Mouse (Mus musculus) ES-E14 (cell line): ENCODE measurements at regions not wholly inside any gene's neighbourhood (a gene's known extent, or its start where the extent isn't known, plus 50 kb on each side); places are given as distances from the start of the nearest gene placed in this dataset.

Experiments
- CHD2 ChIP-seq: IDR thresholded peaks from 2 replicates; pipeline ENCODE4 v1.6.1; 2014; ENCODE audit warnings: mild to moderate bottlenecking, low read depth, low read length, inconsistent platforms
- HCFC1 ChIP-seq: IDR thresholded peaks from 2 replicates; pipeline ENCODE4 v1.6.1; 2012; ENCODE audit warnings: low read length, inconsistent platforms, borderline replicate concordance; ENCODE audit not compliant: insufficient read depth
- ZNF384 ChIP-seq: IDR thresholded peaks from 2 replicates; pipeline ENCODE4 v1.6.1; 2012; ENCODE audit warnings: low read depth, low read length, inconsistent platforms

DNA sequence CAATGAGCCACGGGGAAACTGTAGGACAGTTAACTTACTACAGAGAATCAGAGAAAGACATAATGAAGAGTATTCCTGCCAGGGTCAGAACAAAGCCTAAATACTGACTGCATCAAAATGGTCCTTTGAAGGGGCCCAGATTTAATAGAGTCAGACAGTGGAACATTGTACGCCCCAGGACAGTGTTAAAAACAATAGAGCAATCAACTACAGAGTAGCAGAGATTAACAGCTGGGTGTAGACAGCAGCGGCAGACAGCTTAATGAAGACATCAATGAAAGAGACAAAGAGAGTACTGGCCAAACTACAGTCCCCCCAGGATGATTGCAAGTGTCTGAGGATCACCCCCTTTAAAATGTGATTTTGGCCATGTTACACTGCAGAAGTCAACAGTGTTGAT, 183.1 kb upstream of the Lsamp start:
- TF ChIP-seq CHD2 (no peak), ZNF384 (no peak), HCFC1 (no peak)
